Mouse (Mus musculus): ENCODE results near the gene Oaz1. TPM values are rescaled to one million over a fixed set of nuclear protein-coding genes. Genes with fewer than 3 reads are reported as not detected.
"Not testable (repeated sequence)": the region's sequence is repeated elsewhere in the genome, so short reads cannot be mapped to it uniquely, and the experiment has no call there.

Gene Oaz1
- total RNA-seq, 2 experiments from 2014 or later = 785 to 853 TPM

DNA sequence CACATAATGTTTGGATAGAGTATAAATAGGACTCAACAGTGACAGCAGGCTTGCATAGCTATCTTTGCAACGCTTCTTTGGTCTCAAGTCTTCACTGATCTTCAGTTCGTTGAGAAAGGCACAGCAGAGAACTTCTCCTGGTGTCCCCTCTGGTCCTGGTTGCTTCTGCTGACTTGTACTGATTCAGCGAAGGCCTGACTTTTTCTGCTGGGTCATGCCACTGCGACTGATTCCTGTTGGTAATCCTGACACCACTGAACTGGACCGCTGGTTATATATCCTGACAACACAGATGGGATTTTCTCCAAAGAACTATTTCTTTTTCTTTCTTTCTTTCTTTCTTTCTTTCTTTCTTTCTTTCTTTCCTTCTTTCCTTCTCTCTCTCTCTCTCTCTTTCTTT lies 3.9 kb upstream of the Oaz1 start:
- DNase-seq (ENCODE audit: low spot score in 2 of 2) = no peak

DNA sequence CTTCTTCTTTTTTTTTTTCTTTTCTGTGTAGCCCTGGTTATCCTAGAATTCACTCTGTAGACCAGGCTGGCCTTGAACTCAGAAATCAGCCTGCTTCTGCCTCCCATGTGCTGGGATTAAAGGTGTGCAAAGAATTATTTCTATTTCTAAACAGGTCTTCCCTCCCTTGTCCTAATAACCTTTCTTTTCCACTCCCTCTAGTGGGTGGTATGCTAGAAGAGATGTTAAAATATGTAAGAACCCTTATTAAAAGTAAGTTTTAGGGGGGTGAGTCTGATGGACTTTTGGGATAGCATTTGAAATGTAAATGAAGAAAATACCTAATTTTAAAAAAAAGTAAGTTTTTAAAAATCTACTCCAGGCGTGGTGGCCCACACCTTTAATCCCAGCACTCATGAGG lies 3.1 kb upstream of the Oaz1 start:
- DNase-seq (ENCODE audit: low spot score in 2 of 2) = no peak

DNA sequence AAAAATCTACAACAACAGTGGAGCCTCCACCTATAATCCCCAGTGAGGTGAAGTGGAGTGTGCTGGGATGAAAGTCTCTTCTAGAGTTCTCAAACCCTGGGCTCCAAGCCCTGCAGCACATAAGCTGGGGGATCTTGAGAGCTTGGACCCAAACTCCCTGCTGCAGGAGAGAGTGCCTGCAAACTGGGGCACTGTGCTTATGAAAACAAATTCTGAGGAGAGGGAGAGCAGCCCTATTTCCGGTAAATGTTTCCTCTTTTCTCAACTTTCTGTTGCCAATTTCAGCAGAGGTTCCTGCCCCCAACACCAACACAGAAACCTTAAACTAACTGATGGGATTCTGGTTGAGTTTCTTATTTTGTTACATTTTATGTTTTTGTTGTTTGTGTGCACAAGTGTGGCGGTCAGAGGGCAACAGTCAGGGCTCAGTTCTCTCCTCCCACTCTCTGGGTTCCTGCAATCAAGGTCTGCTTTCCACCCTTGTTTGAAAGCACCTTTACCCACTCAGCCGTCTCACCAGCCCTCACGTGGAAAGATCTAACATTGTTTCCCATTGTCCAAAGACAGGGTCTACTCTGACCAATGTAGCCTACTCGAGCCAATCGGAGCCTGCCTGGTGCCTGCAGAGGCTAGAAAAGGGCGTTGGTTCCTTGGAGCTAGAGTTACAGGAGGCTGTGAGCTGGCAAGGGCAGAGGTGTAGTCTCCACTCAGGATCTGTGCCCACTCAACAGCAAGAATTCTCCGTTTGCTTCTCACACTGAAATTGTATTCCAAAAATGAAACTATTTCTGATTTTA lies 2.4 kb upstream of the Oaz1 start:
- no peak for DNase-seq (ENCODE audit: low spot score in 2 of 2)

DNA sequence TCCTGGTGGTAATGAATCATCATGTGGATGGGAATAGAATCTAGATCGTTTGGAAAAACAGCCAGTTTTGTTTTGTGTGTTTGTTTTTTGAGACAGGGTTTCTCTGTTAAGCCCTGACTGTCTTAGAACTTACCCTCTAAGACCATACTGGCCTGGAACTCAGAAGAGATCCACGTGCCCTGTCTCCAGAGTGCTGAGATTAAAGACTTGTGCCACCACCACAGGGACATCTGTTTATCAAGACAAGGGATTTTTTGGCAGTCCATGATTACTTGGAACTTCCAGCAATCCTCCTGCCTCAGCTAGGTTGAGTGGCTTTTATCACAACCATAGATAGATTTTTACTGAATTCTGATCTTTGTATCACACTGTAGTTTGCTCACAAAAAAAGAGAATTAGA lies 1.6 kb upstream of the Oaz1 start:
- DNase-seq (ENCODE audit: low spot score in 2 of 2) = no peak

DNA sequence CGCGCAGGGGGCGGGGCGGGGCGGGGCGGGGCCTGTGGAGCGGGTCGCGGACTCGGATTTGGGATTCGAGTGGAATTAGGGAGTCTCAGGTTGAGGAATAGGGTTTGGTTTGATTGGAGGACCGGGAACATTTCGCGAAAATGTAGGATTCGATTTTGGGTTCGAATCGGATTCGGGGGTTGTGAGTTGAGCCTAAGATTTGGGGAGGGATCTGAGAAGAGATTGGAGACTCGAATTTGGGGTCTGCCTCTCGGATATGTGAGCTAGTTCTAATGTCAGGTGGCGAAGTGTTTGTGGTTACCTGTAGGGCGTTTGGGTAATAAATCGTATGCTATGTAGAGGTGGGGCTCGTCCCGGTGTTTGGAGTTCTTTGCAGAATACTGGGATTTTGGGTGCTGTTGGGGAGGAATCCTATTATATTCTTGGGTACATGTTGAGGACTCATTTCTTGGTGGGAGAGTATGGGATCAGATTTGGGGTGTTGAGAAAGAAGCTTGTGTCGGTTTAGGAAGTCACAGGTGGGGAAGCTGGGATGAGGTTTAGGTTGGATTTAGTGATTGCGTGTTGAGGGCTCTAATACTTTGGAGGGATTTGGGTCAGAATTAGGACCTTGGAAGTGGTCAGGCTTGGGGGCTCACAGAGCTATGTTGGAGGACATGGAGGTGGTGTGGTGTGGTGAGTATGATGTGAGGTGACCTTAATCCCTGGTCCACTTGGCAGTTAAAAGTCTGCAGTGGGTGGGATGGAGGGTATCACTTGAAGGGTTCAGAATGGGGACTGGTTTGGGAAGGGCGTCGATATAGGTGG lies 810 bp downstream of the Oaz1 start:
- DNase-seq (ENCODE audit: low spot score in 2 of 2) = no peak

DNA sequence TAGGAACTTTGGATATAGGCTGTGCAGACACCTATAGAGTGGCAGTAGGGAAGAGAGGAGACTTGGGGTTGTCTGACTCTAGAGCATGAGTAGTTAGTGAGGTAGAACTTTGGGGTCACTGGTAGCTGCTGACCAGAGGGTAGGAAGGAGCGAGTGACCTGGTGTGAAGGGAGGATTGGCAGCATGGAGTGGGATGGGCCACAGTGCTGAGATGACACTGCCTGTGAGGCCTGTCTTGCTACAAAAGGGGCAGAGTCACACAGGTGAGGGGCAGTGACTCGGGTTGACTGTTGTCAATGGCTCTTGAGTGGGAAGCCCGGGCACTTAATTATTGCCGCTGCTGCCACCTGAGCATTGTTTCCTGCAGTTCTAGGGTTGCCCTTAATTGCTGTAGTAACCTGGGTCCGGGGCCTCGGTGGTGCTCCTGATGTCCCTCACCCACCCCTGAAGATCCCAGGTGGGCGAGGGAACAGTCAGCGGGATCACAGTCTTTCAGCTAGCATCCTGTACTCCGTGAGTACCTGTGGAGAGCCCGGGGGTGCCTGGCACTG lies 1.5 kb downstream of the Oaz1 start:
- DNase-seq (ENCODE audit: low spot score in 2 of 2) = no peak

DNA sequence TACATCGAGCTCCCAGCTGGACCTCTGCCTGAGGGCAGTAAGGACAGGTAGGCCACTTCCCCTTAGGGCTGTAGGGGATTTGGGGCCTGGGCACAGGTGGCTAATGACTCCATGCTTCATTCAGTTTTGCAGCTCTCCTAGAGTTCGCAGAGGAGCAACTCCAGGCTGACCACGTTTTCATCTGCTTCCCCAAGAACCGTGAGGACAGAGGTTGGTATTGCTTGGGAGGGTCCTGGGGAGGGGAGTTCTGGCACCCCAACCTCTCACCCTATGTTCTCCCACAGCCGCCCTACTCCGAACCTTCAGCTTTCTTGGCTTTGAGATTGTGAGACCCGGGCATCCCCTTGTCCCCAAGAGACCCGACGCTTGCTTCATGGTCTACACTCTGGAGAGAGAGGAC lies 2.1 kb downstream of the Oaz1 start:
- DNase-seq (ENCODE audit: low spot score in 2 of 2) = not testable (repeated sequence)

DNA sequence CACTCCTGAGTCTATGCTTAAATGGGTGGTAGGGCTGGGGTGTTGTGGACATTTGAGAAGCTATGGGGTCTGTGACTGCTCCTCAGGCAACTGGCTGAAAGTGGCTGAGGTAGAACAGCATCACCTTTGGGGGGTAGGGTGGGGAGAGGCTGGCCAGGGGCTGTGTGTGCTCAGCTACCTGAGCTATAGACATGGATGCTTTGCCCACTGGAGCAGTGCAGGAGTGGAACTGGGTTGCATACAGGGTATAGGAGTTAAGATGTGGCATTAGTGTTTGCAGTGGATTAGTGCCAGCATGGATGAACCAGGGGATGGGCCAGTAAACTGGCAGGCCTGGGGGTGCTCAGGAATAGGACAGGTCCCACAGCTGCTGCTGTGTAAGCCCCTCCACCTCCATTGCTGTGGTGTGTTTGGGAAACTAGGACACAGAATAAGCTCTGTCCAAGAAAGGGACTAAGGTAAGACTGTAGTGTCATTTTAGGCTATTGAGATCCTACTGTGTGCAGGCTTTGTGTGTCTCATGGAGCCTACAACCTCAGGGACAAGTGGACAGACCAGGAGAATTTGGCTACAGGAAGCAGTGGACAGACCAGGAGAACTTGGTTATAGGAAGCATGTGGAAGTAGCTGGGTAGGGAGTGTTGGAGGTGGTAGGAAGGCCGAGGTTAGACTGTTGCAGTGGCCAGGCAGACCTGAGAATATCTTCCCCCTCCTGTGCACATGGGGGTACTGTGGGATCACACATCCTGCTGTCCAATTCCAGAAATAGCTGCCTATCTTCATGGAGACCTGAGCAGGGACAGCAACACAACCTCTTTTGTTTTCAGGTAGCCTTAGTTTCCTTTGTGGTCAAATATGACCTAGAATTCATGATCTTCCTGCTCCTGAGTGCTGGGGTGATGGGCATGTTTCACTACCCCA lies 3.2 kb downstream of the Oaz1 start:
- no peak for DNase-seq (ENCODE audit: low spot score in 2 of 2)

DNA sequence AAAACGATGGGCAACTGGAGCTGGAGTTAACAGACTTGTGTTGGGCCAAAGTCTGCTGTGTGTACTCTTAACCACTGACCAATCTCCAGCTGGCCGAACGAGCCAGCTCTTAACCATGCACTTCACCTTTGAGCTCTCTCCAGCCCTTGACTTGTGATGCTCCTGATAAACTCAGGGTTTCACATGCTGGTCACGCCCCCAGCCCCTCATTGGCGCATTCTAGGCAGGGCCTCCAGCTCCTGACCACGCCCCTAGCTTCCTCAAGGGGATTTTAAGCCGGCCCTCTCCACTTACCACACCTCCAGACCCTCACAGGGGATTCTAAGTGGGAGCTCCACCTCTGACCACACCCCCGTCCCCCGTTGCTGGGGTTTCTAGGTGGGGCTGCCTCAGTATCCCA lies 4.7 kb downstream of the Oaz1 start:
- DNase-seq (ENCODE audit: low spot score in 2 of 2) = no peak

DNA sequence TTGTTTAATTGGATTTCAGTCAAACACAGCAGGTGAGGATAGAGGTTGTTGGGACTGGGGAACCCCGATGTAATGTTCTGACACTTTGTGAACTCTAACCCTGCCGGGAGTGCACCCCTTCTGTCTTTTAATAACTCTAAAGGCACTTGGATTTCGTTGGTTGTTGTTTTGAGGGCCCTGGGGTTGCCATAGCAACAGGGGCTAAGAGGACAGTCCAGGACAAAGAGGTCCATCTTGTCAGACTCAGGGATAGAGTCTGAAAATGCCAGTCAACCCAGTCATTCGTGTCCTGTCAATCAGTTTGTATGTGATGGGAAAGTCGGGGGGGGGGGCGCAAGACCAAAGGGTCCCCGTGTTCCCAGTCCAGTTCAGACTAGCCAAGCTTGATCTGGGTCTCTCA lies 6.4 kb downstream of the Oaz1 start:
- DNase-seq (ENCODE audit: low spot score in 2 of 2) = no peak

DNA sequence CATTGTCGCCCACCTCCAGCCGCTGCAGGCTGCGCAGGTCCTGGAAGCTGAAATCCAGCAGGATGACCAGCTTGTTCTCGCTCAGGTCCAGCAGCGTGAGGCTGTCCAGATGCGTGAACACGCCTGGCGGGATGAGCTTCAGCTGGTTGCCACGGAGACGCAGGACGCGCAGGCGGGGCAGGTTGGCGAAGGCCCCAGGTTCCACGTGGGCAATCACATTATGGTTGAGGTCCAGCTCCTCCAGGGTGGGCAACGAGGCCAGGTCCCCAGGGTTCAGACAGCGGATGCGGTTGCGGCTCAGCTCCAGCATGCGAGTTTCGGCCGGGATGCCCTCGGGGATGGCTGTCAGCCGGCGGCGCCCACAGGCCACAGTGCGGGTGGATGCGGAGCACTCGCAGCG lies 9.2 kb downstream of the Oaz1 start:
- no peak for DNase-seq (ENCODE audit: low spot score in 2 of 2)

DNA sequence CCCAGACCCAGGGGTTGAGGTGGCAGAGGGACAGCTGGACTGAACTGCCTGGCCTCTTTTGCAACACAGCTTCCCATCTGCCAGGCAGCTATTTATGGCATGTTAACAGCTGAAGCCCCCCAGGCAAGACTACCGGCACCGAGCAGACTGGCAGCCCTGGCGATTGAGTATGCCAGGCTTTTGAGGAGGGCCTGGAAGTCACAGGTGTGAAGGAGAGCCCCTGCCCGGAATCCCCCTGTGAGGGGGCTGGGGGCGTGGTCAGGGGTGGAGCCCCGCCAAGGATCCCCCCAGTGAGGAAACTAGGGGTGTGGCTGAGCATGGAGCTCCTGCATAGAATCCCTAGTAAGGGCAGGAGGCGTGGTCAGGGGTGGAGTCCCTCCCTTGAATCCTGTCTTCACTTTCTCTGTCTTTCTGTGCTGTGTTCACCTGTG lies 10.5 kb downstream of the Oaz1 start:
- DNase-seq (ENCODE audit: low spot score in 2 of 2) = no peak

DNA sequence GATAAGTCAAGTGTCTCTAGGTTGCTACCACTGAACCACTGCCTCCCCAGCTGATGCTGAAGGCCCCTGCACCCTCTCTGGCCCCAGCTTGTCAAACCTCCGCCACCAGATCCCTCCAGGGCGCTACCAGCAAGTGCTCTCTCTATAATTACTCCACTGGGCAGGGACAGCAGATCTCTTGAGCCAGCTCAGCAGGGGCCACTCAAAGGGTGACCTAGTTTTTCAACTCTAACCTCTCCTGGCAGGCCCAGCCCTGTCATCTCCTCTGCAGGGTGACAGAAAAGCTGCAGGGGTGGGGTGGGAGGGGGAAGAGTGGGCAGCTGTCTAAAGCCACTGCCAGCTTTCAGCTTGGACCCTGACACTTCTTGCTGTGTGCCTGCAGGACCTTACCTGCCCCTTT lies 11.4 kb downstream of the Oaz1 start:
- DNase-seq (ENCODE audit: low spot score in 2 of 2) = no peak

DNA sequence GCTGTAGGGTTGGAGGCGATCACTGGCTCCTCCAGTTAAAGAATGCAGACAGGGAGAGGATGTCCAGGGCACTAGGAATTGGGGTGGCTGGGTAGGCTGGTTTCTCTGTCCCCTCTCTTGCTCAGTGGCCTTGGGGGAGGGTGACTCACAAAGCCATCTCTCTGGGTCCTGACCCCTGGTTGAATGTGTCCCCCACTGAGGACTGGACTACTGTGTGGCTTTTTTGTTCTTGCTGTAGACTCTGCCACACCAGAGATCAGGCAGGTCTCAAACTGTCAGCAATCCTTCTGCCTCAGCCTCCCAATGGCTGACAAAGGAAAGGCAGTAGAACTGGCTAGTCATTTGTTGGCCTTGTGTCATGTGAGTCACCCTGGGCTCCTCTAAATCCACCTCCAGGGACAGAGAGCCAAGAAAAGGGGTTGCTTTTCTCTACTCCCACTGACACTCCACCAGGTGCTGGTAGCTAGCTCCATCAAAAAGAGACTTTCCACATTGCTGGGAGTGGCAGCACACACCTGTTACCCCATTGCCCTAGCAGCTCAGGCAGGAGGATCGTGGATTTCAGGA lies 12.0 kb downstream of the Oaz1 start:
- no peak for DNase-seq (ENCODE audit: low spot score in 2 of 2)

DNA sequence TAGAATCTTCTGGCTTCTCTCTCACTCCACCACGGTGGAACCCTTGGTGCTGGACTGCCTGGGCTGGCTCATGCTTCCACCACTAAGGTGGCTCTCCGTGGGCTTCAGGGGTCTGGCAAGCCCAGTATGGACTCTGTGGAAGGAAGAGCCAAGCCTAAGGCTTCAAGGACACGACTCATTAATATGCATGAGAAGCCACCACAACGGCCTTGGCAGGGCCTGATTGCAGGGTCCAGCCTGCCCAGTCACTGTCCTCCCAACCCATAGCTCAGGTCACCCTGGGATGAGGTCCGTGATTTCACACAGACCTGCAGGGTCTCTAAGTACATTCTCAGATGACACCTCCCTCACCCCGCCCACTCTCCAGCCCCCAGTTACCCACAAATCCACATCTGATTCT lies 13.4 kb downstream of the Oaz1 start:
- no peak for DNase-seq (ENCODE audit: low spot score in 2 of 2)

DNA sequence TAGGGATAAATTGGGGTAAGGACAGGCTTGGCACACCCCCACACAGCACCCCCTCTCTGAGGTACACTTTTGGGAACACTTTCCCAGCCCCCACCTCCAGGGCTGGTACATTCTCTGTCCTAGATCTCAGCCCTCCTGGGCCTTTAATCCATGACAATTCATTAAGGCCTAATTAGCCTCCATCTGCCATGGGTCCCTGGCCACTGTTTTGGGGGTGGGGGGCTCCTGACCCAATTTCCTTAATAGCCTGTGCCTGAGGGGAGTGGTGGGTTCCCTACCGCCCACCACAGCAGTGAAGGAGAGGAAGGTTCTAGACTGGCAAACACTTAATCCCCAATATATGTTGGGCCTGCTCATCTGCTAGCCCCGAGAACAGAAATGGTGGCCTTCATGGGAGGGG lies 15.2 kb downstream of the Oaz1 start:
- no peak for DNase-seq (ENCODE audit: low spot score in 2 of 2)

DNA sequence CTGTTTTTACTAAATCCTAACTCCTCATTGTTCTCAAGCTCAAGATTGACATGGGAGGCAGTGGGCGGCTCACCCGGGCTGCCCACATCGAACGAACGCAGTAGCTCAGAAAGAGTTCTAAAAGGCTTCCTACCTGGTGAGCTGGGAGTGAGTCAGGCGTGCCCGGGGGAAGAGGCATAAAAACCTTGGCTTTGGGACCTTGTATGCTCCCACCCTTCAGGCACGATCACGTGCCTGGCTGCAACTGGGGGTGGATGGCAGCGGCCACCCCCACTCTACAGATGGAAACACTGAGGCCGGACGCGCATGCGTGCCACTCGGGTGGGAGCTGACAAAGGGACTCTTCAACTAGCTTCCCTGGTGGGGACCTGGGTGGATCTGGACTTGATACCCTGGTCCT lies 15.9 kb downstream of the Oaz1 start:
- DNase-seq (ENCODE audit: low spot score in 2 of 2) = no peak

DNA sequence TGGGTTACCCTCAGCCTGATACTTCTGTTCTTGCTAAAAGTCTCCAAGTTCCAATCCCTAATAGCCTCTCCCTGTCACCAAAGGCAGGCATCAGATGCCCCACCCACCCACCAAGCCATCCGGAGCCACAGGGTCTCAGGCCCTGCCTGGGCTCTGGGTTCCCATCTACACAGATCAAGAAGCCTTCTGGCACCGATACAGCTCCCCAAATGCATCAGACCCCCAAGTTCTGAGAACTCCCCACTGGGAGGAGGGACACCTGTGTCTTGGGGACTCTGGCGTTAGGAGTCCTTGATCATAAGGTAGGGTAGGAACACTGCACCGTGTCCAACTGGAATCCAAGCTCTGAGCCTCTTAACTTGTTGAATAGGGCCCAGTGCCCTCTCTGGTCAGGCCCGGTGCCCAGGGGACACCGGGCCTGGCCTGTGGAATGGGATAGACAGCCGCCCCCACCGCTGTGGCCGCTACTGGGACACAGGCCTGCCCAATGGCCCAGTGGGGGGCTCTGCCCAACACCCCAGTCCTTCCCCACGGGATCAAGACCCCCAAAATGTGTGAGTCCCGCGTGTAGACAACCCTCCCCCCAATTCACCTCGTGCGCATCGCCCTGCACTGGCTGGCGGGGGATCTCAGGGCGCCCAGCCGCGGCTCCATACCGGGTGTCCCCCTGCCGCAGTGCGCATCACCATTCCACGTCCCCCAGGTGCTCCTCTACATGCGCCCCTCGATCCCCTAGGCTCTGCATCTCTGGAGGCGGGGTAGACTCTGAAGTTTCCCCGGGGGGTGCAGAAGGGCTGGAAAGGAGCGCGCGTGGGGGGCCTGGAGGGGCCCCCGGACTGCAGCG lies 16.9 kb downstream of the Oaz1 start:
- no peak for DNase-seq (ENCODE audit: low spot score in 2 of 2)

DNA sequence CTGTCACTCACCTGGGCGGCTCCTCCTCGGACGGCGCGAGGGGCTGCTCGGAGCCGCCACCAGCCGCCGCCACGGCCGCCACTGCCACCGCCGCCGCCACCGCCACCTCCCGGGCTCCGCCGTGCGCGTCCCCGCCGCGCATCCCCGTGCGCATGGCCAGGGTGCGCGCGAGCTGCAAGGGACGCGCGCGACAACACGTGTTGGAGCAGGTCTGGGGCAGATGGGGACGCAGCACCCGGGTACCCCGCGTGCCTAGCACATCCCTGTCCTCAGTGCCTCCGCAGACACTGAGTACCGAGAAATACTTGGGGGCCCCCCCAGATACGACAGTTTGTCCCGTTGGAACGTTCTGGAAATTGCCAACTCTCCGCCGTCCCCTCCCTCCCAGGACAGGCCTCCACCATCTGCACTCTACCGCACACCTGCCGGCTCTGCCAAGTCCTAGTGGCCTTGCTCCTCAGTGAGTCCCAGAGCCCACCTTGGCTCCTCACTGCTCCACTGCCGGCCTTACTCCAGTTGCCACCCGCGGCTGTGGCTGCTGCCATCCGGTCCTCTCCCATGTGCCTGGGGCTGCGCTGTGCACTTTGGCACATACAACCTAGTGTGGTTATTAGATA lies 17.6 kb downstream of the Oaz1 start, which contains the start of gene Lingo3:
Gene Lingo3, minus strand, starts transcription at position 109 of the 617 bp plus-strand sequence.
- no peak for DNase-seq (ENCODE audit: low spot score in 2 of 2)

All from gastrocnemius, postnatal 4 days (tissue).